Mouse (Mus musculus) neural tube, embryonic 11.5 days (tissue): Measurements from ENCODE around the gene Vamp8. TPM values are rescaled to one million over a fixed set of nuclear protein-coding genes. Genes with fewer than 3 reads are reported as not detected.

ENCODE experiments used
- ATAC-seq: fragments of 200-750 bp; cut with Nextera tagmentation; 2 replicates; pipeline ENCODE4 v1.8.0; 2017; ENCODE audit warnings: moderate number of reproducible peaks, mild to moderate bottlenecking, moderate TSS enrichment, moderate library complexity; ENCODE audit not compliant: insufficient read depth, low FRiP score, low TSS enrichment
- DNase-seq: peaks from one replicate; pipeline ENCODE4 v3.0.0-alpha.2; 2015; ENCODE audit warnings: low spot score
- H3K27ac ChIP-seq: fragments of 300-500 bp; sonication (generic); 2 replicates; pipeline ENCODE4 v1.5.1; 2014; ENCODE audit warnings: low read depth, mild to moderate bottlenecking, low read length
- H3K27me3 ChIP-seq: fragments of 300-500 bp; sonication (generic); 2 replicates; pipeline ENCODE4 v1.6.1; 2014; ENCODE audit warnings: mild to moderate bottlenecking, low read length, mixed read lengths; ENCODE audit not compliant: control insufficient read depth, insufficient read depth
- H3K36me3 ChIP-seq: fragments of 300-500 bp; sonication (generic); 2 replicates; pipeline ENCODE4 v1.6.1; 2014; ENCODE audit warnings: mild to moderate bottlenecking, low read length, moderate library complexity, mixed read lengths; ENCODE audit not compliant: control insufficient read depth, insufficient read depth
- H3K4me1 ChIP-seq: fragments of 300-500 bp; sonication (generic); 2 replicates; pipeline ENCODE4 v1.6.1; 2014; ENCODE audit warnings: low read length, mixed read lengths; ENCODE audit not compliant: control insufficient read depth, insufficient read depth
- H3K4me2 ChIP-seq: fragments of 300-500 bp; sonication (generic); 2 replicates; pipeline ENCODE4 v1.6.1; 2014; ENCODE audit warnings: low read depth, mild to moderate bottlenecking, moderate library complexity
- H3K4me3 ChIP-seq: fragments of 300-500 bp; sonication (generic); 2 replicates; pipeline ENCODE4 v1.5.1; 2014; ENCODE audit warnings: low read depth, low read length
- H3K9ac ChIP-seq: fragments of 300-500 bp; sonication (generic); 2 replicates; pipeline ENCODE4 v1.6.1; 2014; ENCODE audit warnings: mild to moderate bottlenecking, low read length
- H3K9me3 ChIP-seq: fragments of 300-500 bp; sonication (generic); 2 replicates; pipeline ENCODE4 v1.6.1; 2016; ENCODE audit warnings: low read length; ENCODE audit not compliant: control insufficient read depth
- WGBS: fragments of 180-500 bp; shearing (Covaris S2); extraction: QIAGEN DNeasy Blood & Tissue Kit; methylation state at CpG from one replicate; pipeline ENCODE4 v1.1.7; 2014; 5-methylcytosine and 5-hydroxymethylcytosine counted together
- polyA plus RNA-seq: library from polyadenylated mRNA; unstranded; fragments of >200 nt; fragmentation: Nextera tagmentation; extraction: Ambion mirVana; gene quantifications from 2 replicates; pipeline ENCODE4 v1.2.1, GENCODE M21; 2014

Vamp8 gene
- polyA plus RNA-seq, 1 experiment from 2014 or later: 38.5 TPM

GRCm38 (mm10) chr6:72347166-72347941 is 43.1 kb downstream of the Vamp8 start, which contains the start of gene 0610030E20Rik:
Gene 0610030E20Rik, plus strand, starts transcription at chr6:72347317.
- Histone ChIP-seq H3K4me3 (peak within 1 kb of the TSS; percentile 88), H3K9ac (peak within 1 kb of the TSS; percentile 89), H3K4me2 (peak within 1 kb of the TSS; percentile 52), H3K27me3 (no peaks in the 10 kb centered on the region), H3K27ac (peak within 1 kb of the TSS; percentile 54; the same call in 1 of the 2 replicates), H3K36me3 (no peaks in the 10 kb centered on the region), H3K4me1 (peaks cover 14% of the 10 kb centered on the region), H3K9me3 (no peaks in the 10 kb centered on the region)
- peak; percentile 81 for DNase-seq
- peak; percentile 57; the same call in 1 of the 2 replicates for ATAC-seq
- WGBS: under 1% methylated on average over 65 of the region's 72 CpGs

- H3K36me3 ChIP-seq: no peaks in the 10 kb centered on the region
- WGBS: 87% methylated on average over 4 of the region's 4 CpGs
- H3K4me2 ChIP-seq: no peak overlapping the region
- no peak overlapping the region for H3K9ac ChIP-seq
- no peaks in the 10 kb centered on the region for H3K27me3 ChIP-seq
- no peaks in the 10 kb centered on the region for H3K9me3 ChIP-seq
- H3K4me1 ChIP-seq: peaks cover 14% of the 10 kb centered on the region
- H3K27ac ChIP-seq: no peak overlapping the region
- H3K4me3 ChIP-seq: no peak overlapping the region
- ATAC-seq (no peak), DNase-seq (no peak)
Observed at GRCm38 (mm10) chr6:72346261-72346660, 44.2 kb downstream of the Vamp8 start.

DNA sequence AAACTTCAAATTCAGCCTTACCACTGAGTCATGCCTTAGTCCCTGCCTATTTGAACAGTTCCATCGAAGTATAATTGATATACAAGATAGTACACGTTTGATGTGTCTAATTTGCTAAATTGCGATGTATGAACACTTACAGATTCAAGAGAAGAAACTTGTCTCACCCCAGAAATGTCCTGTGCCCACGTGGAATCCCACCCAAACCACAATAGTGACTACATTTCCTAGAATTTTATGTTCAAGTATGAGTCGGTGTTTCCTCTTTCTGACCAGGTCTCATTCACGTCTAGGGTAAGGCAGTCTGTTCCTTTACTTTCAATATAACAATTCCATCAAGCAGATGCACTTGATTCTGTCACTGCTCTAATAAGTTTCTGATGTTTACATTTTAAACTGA is 44.9 kb downstream of the Vamp8 start:
- Histone ChIP-seq H3K36me3 (no peaks in the 10 kb centered on the region), H3K27ac (no peak overlapping the region), H3K4me2 (peak overlapping the region; percentile 83), H3K9me3 (no peaks in the 10 kb centered on the region), H3K4me3 (no peak overlapping the region; the same call in 1 of the 2 replicates), H3K27me3 (no peaks in the 10 kb centered on the region), H3K4me1 (peaks cover 14% of the 10 kb centered on the region), H3K9ac (no peak overlapping the region)
- 59% methylated on average over 6 of the region's 6 CpGs for WGBS
- peak; percentile 7; the same call in 1 of the 2 replicates for ATAC-seq
- DNase-seq: no peak

DNA sequence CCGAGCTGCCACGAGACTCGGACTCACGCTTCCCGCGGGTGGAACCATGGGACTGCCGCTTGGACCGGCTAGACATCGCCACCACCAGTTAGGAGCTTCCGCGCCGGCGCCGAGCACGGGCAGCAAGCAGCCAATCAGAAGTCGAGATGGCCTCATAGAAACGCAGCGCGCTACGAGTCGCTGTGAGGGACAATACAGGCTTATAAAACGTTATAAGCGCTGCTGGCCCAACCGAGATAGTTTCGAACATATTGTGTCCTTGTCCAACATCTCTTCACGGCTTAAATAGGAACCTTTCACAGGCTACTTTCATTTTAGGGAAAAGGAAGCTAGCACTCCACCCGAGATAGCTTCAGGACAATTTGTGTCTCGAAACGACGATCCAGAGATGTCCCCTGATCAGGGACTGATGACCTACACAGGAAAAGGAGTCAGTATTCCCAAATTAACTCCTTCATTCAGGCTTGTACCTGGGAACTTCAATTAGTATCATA is 45.4 kb downstream of the Vamp8 start, which contains the start of gene Usp39:
TSS of gene Usp39 (minus strand) at position 111 of the 494 bp plus-strand sequence.
- peak within 1 kb of the TSS; percentile 83 for H3K4me2 ChIP-seq
- 1% methylated on average over 30 of the region's 30 CpGs for WGBS
- H3K9ac ChIP-seq: peak within 1 kb of the TSS; percentile 81
- H3K36me3 ChIP-seq: no peaks in the 10 kb centered on the region
- H3K4me3 ChIP-seq: peak within 1 kb of the TSS; percentile 82
- DNase-seq: peak; percentile 94
- 0 out of 2 replicates have a peak within 1 kb of the TSS, but pooled peaks have one; percentile 30 for H3K27ac ChIP-seq
- H3K9me3 ChIP-seq: no peaks in the 10 kb centered on the region
- H3K27me3 ChIP-seq: no peaks in the 10 kb centered on the region
- peaks cover 14% of the 10 kb centered on the region for H3K4me1 ChIP-seq
- peak; percentile 82 for ATAC-seq

GRCm38 (mm10) chr6:72344396-72345073 is 46.0 kb downstream of the Vamp8 start:
- H3K4me2 ChIP-seq: peak overlapping the region; percentile 83
- H3K36me3 ChIP-seq: no peaks in the 10 kb centered on the region
- H3K27ac ChIP-seq: 0 out of 2 replicates have a peak overlapping the region, but pooled peaks have one; percentile 30
- peak overlapping the region; percentile 81 for H3K9ac ChIP-seq
- peak overlapping the region; percentile 82 for H3K4me3 ChIP-seq
- under 1% methylated on average over 42 of the region's 42 CpGs for WGBS
- ATAC-seq (no peak; the same call in 1 of the 2 replicates), DNase-seq (no peak)
- no peaks in the 10 kb centered on the region for H3K9me3 ChIP-seq
- no peaks in the 10 kb centered on the region for H3K27me3 ChIP-seq
- H3K4me1 ChIP-seq: peaks cover 14% of the 10 kb centered on the region

GRCm38 (mm10) chr6:72340481-72340880 is 50.0 kb downstream of the Vamp8 start:
- no peaks in the 10 kb centered on the region for H3K9me3 ChIP-seq
- H3K4me1 ChIP-seq: peaks cover 8% of the 10 kb centered on the region
- no peak overlapping the region for H3K4me2 ChIP-seq
- DNase-seq (no peak), ATAC-seq (no peak)
- WGBS: 71% methylated on average over 2 of the region's 2 CpGs
- H3K36me3 ChIP-seq: peaks cover 6% of the 10 kb centered on the region; the same call in 1 of the 2 replicates
- H3K9ac ChIP-seq: no peak overlapping the region
- H3K27ac ChIP-seq: no peak overlapping the region
- H3K27me3 ChIP-seq: no peaks in the 10 kb centered on the region
- H3K4me3 ChIP-seq: no peak overlapping the region

Other genes with a start within 250 kb of the Vamp8 start
- 8.5 and 9.4 TPM in 2 replicates for gene Atoh8, start 155.1 kb downstream of the Vamp8 start, polyA plus RNA-seq
- gene Sftpb, start 86.1 kb downstream of the Vamp8 start, polyA plus RNA-seq: not detected in 2 replicates
- 95.7 and 104 TPM in 2 replicates for gene Usp39, start 45.5 kb downstream of the Vamp8 start, polyA plus RNA-seq
- gene 0610030E20Rik, start 43.4 kb downstream of the Vamp8 start, polyA plus RNA-seq: 17.4 TPM in 2 replicates
- gene Tmem150a, start 35.3 kb downstream of the Vamp8 start, polyA plus RNA-seq: 9.3 and 12.4 TPM in 2 replicates
- 106 and 114 TPM in 2 replicates for gene Rnf181, start 23.7 kb downstream of the Vamp8 start, polyA plus RNA-seq
- 13.4 and 16.3 TPM in 2 replicates for gene Vamp5, start 10.2 kb downstream of the Vamp8 start, polyA plus RNA-seq
- gene Ggcx, start 23.6 kb upstream of the Vamp8 start, polyA plus RNA-seq: 11.2 and 14.7 TPM in 2 replicates
- gene Mat2a, start 48.9 kb upstream of the Vamp8 start, polyA plus RNA-seq: 449 TPM in 2 replicates
- gene Sh2d6, start 131.0 kb upstream of the Vamp8 start, polyA plus RNA-seq: not detected in 2 replicates
- 10.1 and 10.2 TPM in 2 replicates for gene Capg, start 153.7 kb upstream of the Vamp8 start, polyA plus RNA-seq
- gene Elmod3, start 207.7 kb upstream of the Vamp8 start, polyA plus RNA-seq: 16.5 and 17.0 TPM in 2 replicates
- 7.1 and 7.7 TPM in 2 replicates for gene Retsat, start 207.8 kb upstream of the Vamp8 start, polyA plus RNA-seq
- 43.3 and 44.1 TPM in 2 replicates for gene Tgoln1, start 226.3 kb upstream of the Vamp8 start, polyA plus RNA-seq